Mouse (Mus musculus) MEL (cell line): ENCODE results near the gene Drd1. TPM values are rescaled to one million over a fixed set of nuclear protein-coding genes. Genes with fewer than 3 reads are reported as not detected.
A peak's percentile ranks its signal among the peaks of the same experiment; 100 is the strongest.

Source experiments
- DNase-seq: peaks from one replicate; pipeline ENCODE4 v3.0.0; 2011; ENCODE audit warnings: low read depth, low spot score
- H3K27ac ChIP-seq: 2 replicates; pipeline ENCODE4 v1.5.1; 2012; ENCODE audit warnings: low read depth, mild to moderate bottlenecking, control low read depth, low read length, moderate library complexity; ENCODE audit not compliant: control insufficient read depth
- H3K27me3 ChIP-seq, 2 experiments: fragments of 150-350 bp in 1 of 2; sonication (generic) in 1 of 2; 2 replicates each; pipeline ENCODE4 v1.6.1; 2012; ENCODE audit warnings: low read length in 2 of 2, mild to moderate bottlenecking in 2 of 2, improper control_type of control experiment in 1 of 2, moderate library complexity in 1 of 2; ENCODE audit not compliant: insufficient read depth in 2 of 2, control insufficient read depth in 1 of 2
- H3K36me3 ChIP-seq, 2 experiments: 2 replicates each; pipeline ENCODE4 v1.6.1; 2012 to 2014; ENCODE audit warnings: low read length in 2 of 2, improper control_type of control experiment in 1 of 2, inconsistent platforms in 1 of 2, mild to moderate bottlenecking in 1 of 2; ENCODE audit not compliant: insufficient read depth in 2 of 2, control insufficient read depth in 1 of 2
- H3K4me1 ChIP-seq, 2 experiments: fragments of 150-350 bp in 1 of 2; sonication (generic) in 1 of 2; 2 replicates each; pipeline ENCODE4 v1.6.1; 2012; ENCODE audit warnings: low read length in 2 of 2, improper control_type of control experiment in 1 of 2, mild to moderate bottlenecking in 1 of 2; ENCODE audit not compliant: insufficient read depth in 2 of 2, control insufficient read depth in 1 of 2
- H3K4me3 ChIP-seq, 2 experiments: fragments of 150-350 bp in 1 of 2; sonication (generic) in 1 of 2; 2 replicates each; pipeline ENCODE4 v1.5.1; 2012; ENCODE audit warnings: low read depth in 2 of 2, low read length in 2 of 2, mild to moderate bottlenecking in 2 of 2, moderate library complexity in 2 of 2, control low read depth in 1 of 2, improper control_type of control experiment in 1 of 2; ENCODE audit not compliant: control insufficient read depth in 1 of 2, insufficient read depth in 1 of 2
- H3K79me2 ChIP-seq: 2 replicates; pipeline ENCODE4 v1.6.1; 2012; ENCODE audit warnings: mild to moderate bottlenecking, low read length, moderate library complexity; ENCODE audit not compliant: control insufficient read depth, poor library complexity, insufficient read depth
- H3K9ac ChIP-seq: 2 replicates; pipeline ENCODE4 v1.6.1; 2012; ENCODE audit warnings: low read depth, mild to moderate bottlenecking, control low read depth, low read length, moderate library complexity; ENCODE audit not compliant: control insufficient read depth, poor library complexity, severe bottlenecking
- H3K9me3 ChIP-seq: fragments of 150-350 bp; sonication (generic); replicated peaks from 2 replicates; pipeline ENCODE4 v1.6.1; 2012; ENCODE audit warnings: mild to moderate bottlenecking, low read length, improper control_type of control experiment, moderate library complexity; ENCODE audit not compliant: insufficient read depth
- CTCF ChIP-seq, 3 experiments: IDR thresholded peaks in 2 of 3; conservative IDR thresholded peaks in 1 of 3; 2 replicates each; pipeline ENCODE4 v1.5.1; 2011 to 2012; ENCODE audit warnings: low read length in 3 of 3, low read depth in 2 of 3, mild to moderate bottlenecking in 2 of 3, improper control_type of control experiment in 1 of 3, inconsistent platforms in 1 of 3, mixed read lengths in 1 of 3, moderate library complexity in 1 of 3; ENCODE audit not compliant: control insufficient read depth in 1 of 3, insufficient read depth in 1 of 3, poor library complexity in 1 of 3, severe bottlenecking in 1 of 3
- ELF1 ChIP-seq: IDR thresholded peaks from 2 replicates; pipeline ENCODE4 v1.6.1; 2014; ENCODE audit warnings: low read depth, mild to moderate bottlenecking, inconsistent platforms, low read length, improper control_type of control experiment, moderate library complexity
- EP300 ChIP-seq, 2 experiments: IDR thresholded peaks; 2 replicates each; pipeline ENCODE4 v1.6.1; 2011; ENCODE audit warnings: improper control_type of control experiment in 2 of 2, low read length in 2 of 2, low read depth in 1 of 2, mild to moderate bottlenecking in 1 of 2
- GABPA ChIP-seq: IDR thresholded peaks from 2 replicates; pipeline ENCODE4 v1.6.1; 2012; ENCODE audit warnings: low read depth, mild to moderate bottlenecking, inconsistent platforms, low read length, improper control_type of control experiment, moderate library complexity
- GATA1 ChIP-seq: IDR thresholded peaks from 2 replicates; pipeline ENCODE4 v1.6.1; 2011; ENCODE audit warnings: low read depth, low read length, improper control_type of control experiment
- HCFC1 ChIP-seq: IDR thresholded peaks from 2 replicates; pipeline ENCODE4 v1.6.1; 2012; ENCODE audit warnings: low read depth, mild to moderate bottlenecking, inconsistent platforms, low read length, improper control_type of control experiment, moderate library complexity
- KAT2A ChIP-seq: conservative IDR thresholded peaks from 2 replicates; pipeline ENCODE4 v1.6.1; 2012; ENCODE audit warnings: low read depth, low read length, improper control_type of control experiment, inconsistent platforms
- MYB ChIP-seq: IDR thresholded peaks from 2 replicates; pipeline ENCODE4 v1.6.1; 2011; ENCODE audit warnings: mild to moderate bottlenecking, low read depth, low read length, improper control_type of control experiment
- POLR2A ChIP-seq, 2 experiments: IDR thresholded peaks; 2 replicates each; pipeline ENCODE4 v1.6.1; 2011 to 2012; ENCODE audit warnings: low read length in 2 of 2, mild to moderate bottlenecking in 2 of 2, control low read depth in 1 of 2, improper control_type of control experiment in 1 of 2, low read depth in 1 of 2, moderate library complexity in 1 of 2; ENCODE audit not compliant: control insufficient read depth in 1 of 2, insufficient read depth in 1 of 2, poor library complexity in 1 of 2
- POLR2AphosphoS2 ChIP-seq: IDR thresholded peaks from 2 replicates; pipeline ENCODE4 v1.6.1; 2011; ENCODE audit warnings: low read length, improper control_type of control experiment
- POLR2AphosphoS5 ChIP-seq: IDR thresholded peaks from 2 replicates; pipeline ENCODE4 v1.6.1; 2012; ENCODE audit warnings: low read depth, borderline replicate concordance, mild to moderate bottlenecking, inconsistent platforms, low read length, moderate library complexity, mixed read lengths
- RCOR1 ChIP-seq: IDR thresholded peaks from 2 replicates; pipeline ENCODE4 v1.6.1; 2012; ENCODE audit warnings: low read depth, mild to moderate bottlenecking, inconsistent platforms, low read length, improper control_type of control experiment
- SIN3A ChIP-seq: IDR thresholded peaks from 2 replicates; pipeline ENCODE4 v1.6.1; 2012; ENCODE audit warnings: low read length, improper control_type of control experiment, inconsistent platforms
- SMC3 ChIP-seq: IDR thresholded peaks from 2 replicates; pipeline ENCODE4 v1.6.1; 2011; ENCODE audit warnings: low read depth, low read length, improper control_type of control experiment
- TAL1 ChIP-seq: IDR thresholded peaks from 2 replicates; pipeline ENCODE4 v1.6.1; 2012; ENCODE audit warnings: mild to moderate bottlenecking, inconsistent platforms, low read length, moderate library complexity, mixed read lengths
- USF1 ChIP-seq: IDR thresholded peaks from 2 replicates; pipeline ENCODE4 v1.6.1; 2014; ENCODE audit warnings: low read depth, mild to moderate bottlenecking, inconsistent platforms, low read length, improper control_type of control experiment, moderate library complexity
- ZKSCAN1 ChIP-seq: IDR thresholded peaks from 2 replicates; pipeline ENCODE4 v1.6.1; 2012; ENCODE audit warnings: low read depth, mild to moderate bottlenecking, inconsistent platforms, low read length, improper control_type of control experiment, moderate library complexity
- ZMIZ1 ChIP-seq: IDR thresholded peaks from 2 replicates; pipeline ENCODE4 v1.6.1; 2012; ENCODE audit warnings: low read depth, mild to moderate bottlenecking, inconsistent platforms, low read length, improper control_type of control experiment, moderate library complexity
- polyA plus RNA-seq, 2 experiments: library from polyadenylated mRNA; stranded (reverse) in 1 of 2; unstranded in 1 of 2; fragments of >175 nt in 1 of 2; fragments of >200 nt in 1 of 2; gene quantifications; 2 replicates each; pipeline versions ENCODE4 v1.2.1 to v1.2.4; 2012; ENCODE audit warnings: low replicate concordance in 2 of 2, low read depth in 1 of 2; ENCODE audit not compliant: insufficient read length in 2 of 2, insufficient read depth in 1 of 2, missing spikeins in 1 of 2
- total RNA-seq: library from RNA; depleted of rRNA; stranded (reverse); fragments of 300-350 nt; gene quantifications from 2 replicates; pipeline ENCODE4 v1.2.3, GENCODE M21; 2012; rRNA removed

The Drd1 gene
- total RNA-seq: not detected in 2 replicates
- not detected for polyA plus RNA-seq

DNA sequence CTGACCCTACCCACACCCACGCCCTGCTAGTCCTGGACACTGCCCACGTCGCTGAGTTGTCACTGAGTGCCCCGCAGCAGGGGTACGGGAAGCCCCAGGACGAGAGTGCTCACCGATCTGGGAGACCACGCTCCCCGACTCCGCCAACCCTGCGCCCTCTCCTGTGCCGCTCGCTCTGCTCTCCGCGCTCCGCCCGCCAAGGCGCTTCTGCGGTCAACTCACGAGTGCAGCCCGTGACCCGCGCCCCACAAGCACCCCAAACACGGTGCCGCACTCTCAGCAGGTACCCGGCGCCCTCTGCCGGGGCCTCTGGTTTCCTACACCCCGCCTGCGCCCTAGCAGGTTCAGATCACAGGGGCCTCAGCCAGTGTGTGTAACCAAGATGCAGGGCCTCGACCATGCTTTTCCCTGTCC lies at the start of gene Drd1:
Gene Drd1 (minus strand): TSS at position 258 of the 414 bp plus-strand sequence.
- H3K27ac ChIP-seq: no peak within 1 kb of the TSS
- no peaks in the 10 kb centered on the region for H3K36me3 ChIP-seq
- H3K9ac ChIP-seq: no peak within 1 kb of the TSS
- H3K9me3 ChIP-seq: no peaks in the 10 kb centered on the region
- TF ChIP-seq CTCF (IDR thresholded peaks at IDR 0.05 in 2 of 3, conservative IDR thresholded peaks at IDR 0.05 in 1 of 3; ENCODE audit: control insufficient read depth in 1 of 3, insufficient read depth in 1 of 3, low read depth in 2 of 3, low read length in 3 of 3, poor library complexity in 1 of 3, severe bottlenecking in 1 of 3) (0 out of 6 replicates have a peak, but pooled peaks of 1 of the 3 experiments have one; percentile 16), POLR2AphosphoS5 (no peak)
- no peak within 1 kb of the TSS for H3K4me3 ChIP-seq
- no peak for DNase-seq
- H3K4me1 ChIP-seq: no peaks in the 10 kb centered on the region
- no peaks in the 10 kb centered on the region for H3K79me2 ChIP-seq
- peaks cover 2 to 5% of the 10 kb centered on the region in 2 experiments for H3K27me3 ChIP-seq

DNA sequence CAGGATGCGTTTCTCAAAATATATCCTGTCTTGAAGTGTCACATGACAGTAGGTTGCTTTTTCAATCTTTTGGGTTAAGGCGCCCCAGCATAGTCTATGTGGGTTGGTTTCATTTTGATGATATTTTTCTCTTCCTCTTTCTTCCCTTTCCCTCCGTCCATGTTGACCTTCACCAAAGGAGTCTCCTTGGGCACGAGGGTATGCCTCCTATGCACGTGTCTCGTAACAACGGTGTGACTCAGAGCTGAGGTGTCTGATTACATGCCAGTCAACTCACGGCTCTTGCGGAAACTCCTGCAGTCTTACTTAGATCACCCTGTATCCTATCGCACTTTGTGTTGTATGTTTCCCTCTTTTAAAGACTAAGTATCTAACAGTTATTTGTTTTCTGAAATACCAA lies 48.4 kb upstream of the Drd1 start:
- H3K79me2 ChIP-seq: no peaks in the 10 kb centered on the region
- H3K27me3 ChIP-seq: no peaks in the 10 kb centered on the region
- TF ChIP-seq ELF1 (no peak), SMC3 (no peak), TAL1 (no peak), POLR2A (IDR thresholded peaks at IDR 0.05; ENCODE audit: control insufficient read depth in 1 of 2, insufficient read depth in 1 of 2, low read depth in 1 of 2, low read length in 2 of 2, poor library complexity in 1 of 2) (no peak), MYB (no peak), GABPA (no peak), KAT2A (no peak), EP300 (IDR thresholded peaks at IDR 0.05; ENCODE audit: low read depth in 1 of 2, low read length in 2 of 2) (no peak), ZKSCAN1 (no peak), ZMIZ1 (no peak), USF1 (no peak), HCFC1 (no peak), POLR2AphosphoS5 (no peak), GATA1 (no peak), SIN3A (no peak), POLR2AphosphoS2 (no peak), RCOR1 (no peak)
- TF ChIP-seq, all 39 proteins: peak for 0
- Histone ChIP-seq H3K9ac (no peak overlapping the region), H3K4me1 (peaks cover 0 to 7% of the 10 kb centered on the region in 2 experiments; a peak in 3 of 4 replicates), H3K27ac (no peak overlapping the region), H3K36me3 (peaks cover 9 to 16% of the 10 kb centered on the region in 2 experiments), H3K4me3 (no peak overlapping the region), H3K9me3 (no peaks in the 10 kb centered on the region)
- DNase-seq: no peak
